Mouse (Mus musculus) liver, embryonic 13.5 days (tissue): Measurements from ENCODE around the gene Nagk. TPM values are rescaled to one million over a fixed set of nuclear protein-coding genes. Genes with fewer than 3 reads are reported as not detected.
"Not testable (repeated sequence)": the region's sequence is repeated elsewhere in the genome, so short reads cannot be mapped to it uniquely, and the experiment has no call there.

Experiments
- ATAC-seq: fragments of 200-750 bp; cut with Nextera tagmentation; 2 replicates; pipeline ENCODE4 v1.8.0; 2017; ENCODE audit warnings: low read depth, mild to moderate bottlenecking, moderate number of reproducible peaks, moderate library complexity
- DNase-seq: peaks from one replicate; pipeline ENCODE4 v3.0.0; 2022
- H3K27ac ChIP-seq: fragments of 300-500 bp; sonication (generic); 2 replicates; pipeline ENCODE4 v1.5.1; 2015; ENCODE audit warnings: moderate library complexity, mild to moderate bottlenecking, inconsistent platforms
- H3K27me3 ChIP-seq: fragments of 300-500 bp; sonication (generic); 2 replicates; pipeline ENCODE4 v1.6.1; 2015; ENCODE audit warnings: mild to moderate bottlenecking, inconsistent platforms
- H3K36me3 ChIP-seq: fragments of 300-500 bp; sonication (generic); 2 replicates; pipeline ENCODE4 v1.6.1; 2015; ENCODE audit warnings: mild to moderate bottlenecking, inconsistent platforms
- H3K4me1 ChIP-seq: fragments of 300-500 bp; sonication (generic); replicated peaks from 2 replicates; pipeline ENCODE4 v1.6.1; 2015; ENCODE audit warnings: inconsistent platforms
- H3K4me2 ChIP-seq: fragments of 300-500 bp; sonication (generic); 2 replicates; pipeline ENCODE4 v1.6.1; 2015; ENCODE audit warnings: inconsistent platforms, mild to moderate bottlenecking, moderate library complexity
- H3K4me3 ChIP-seq: fragments of 300-500 bp; sonication (generic); replicated peaks from 2 replicates; pipeline ENCODE4 v1.5.1; 2015; ENCODE audit warnings: mild to moderate bottlenecking, inconsistent platforms
- H3K9ac ChIP-seq: fragments of 300-500 bp; sonication (generic); 2 replicates; pipeline ENCODE4 v1.6.1; 2015; ENCODE audit warnings: mild to moderate bottlenecking, inconsistent platforms
- H3K9me3 ChIP-seq: fragments of 300-500 bp; sonication (generic); replicated peaks from 2 replicates; pipeline ENCODE4 v1.6.1; 2016; ENCODE audit warnings: inconsistent platforms
- WGBS: fragments of 180-500 bp; shearing (Covaris S2); methylation state at CpG from one replicate; pipeline ENCODE4 v1.1.7; 2015; ENCODE audit not compliant: insufficient replicate concordance; 5-methylcytosine and 5-hydroxymethylcytosine counted together
- polyA plus RNA-seq: library from polyadenylated mRNA; unstranded; fragments of >200 nt; fragmentation: Nextera tagmentation; extraction: Ambion mirVana; gene quantifications from 2 replicates; pipeline ENCODE4 v1.2.1, GENCODE M21; 2015

Gene Nagk
- polyA plus RNA-seq, 1 experiment from 2014 or later: 13.4 TPM

GRCm38 (mm10) chr6:83815801-83816200, 21.0 kb downstream of the Nagk start:
- Histone ChIP-seq H3K27me3 (no peaks in the 10 kb centered on the region), H3K36me3 (peaks cover 11% of the 10 kb centered on the region), H3K4me3 (no peak overlapping the region), H3K4me2 (no peak overlapping the region), H3K4me1 (no peaks in the 10 kb centered on the region), H3K9ac (no peak overlapping the region), H3K27ac (no peak overlapping the region), H3K9me3 (no peaks in the 10 kb centered on the region)
- DNase-seq: no peak
- 77% methylated on average over 3 of the region's 3 CpGs for WGBS
- ATAC-seq: no peak

GRCm38 (mm10) chr6:83818996-83819395, 24.2 kb downstream of the Nagk start:
- DNase-seq: no peak
- Histone ChIP-seq H3K4me1 (no peaks in the 10 kb centered on the region), H3K36me3 (peaks cover under 1% of the 10 kb centered on the region), H3K4me3 (no peak overlapping the region), H3K27me3 (no peaks in the 10 kb centered on the region), H3K9ac (no peak overlapping the region), H3K27ac (no peak overlapping the region), H3K4me2 (no peak overlapping the region), H3K9me3 (no peaks in the 10 kb centered on the region)
- 68% methylated on average over 1 of the region's 1 CpGs for WGBS
- ATAC-seq: no peak

- Histone ChIP-seq H3K9ac (no peak overlapping the region), H3K36me3 (no peaks in the 10 kb centered on the region), H3K27me3 (no peaks in the 10 kb centered on the region), H3K9me3 (no peaks in the 10 kb centered on the region), H3K4me3 (no peak overlapping the region), H3K4me2 (no peak overlapping the region), H3K4me1 (no peaks in the 10 kb centered on the region), H3K27ac (no peak overlapping the region)
- ATAC-seq (no peak), DNase-seq (no peak)
- 65% methylated on average over 2 of the region's 2 CpGs for WGBS
Measured at GRCm38 (mm10) chr6:83820727-83821515, 26.1 kb downstream of the Nagk start.

GRCm38 (mm10) chr6:83821856-83822255, 27.1 kb downstream of the Nagk start:
- WGBS: 77% methylated on average over 2 of the region's 2 CpGs

GRCm38 (mm10) chr6:83830941-83831605, 36.3 kb downstream of the Nagk start:
- Histone ChIP-seq H3K36me3 (no peaks in the 10 kb centered on the region), H3K9me3 (no peaks in the 10 kb centered on the region), H3K4me2 (peak overlapping the region; percentile 94), H3K9ac (peak overlapping the region; percentile 79), H3K4me3 (peak overlapping the region; percentile 69), H3K4me1 (peaks cover 20% of the 10 kb centered on the region), H3K27ac (peak overlapping the region; percentile 66), H3K27me3 (no peaks in the 10 kb centered on the region)
- DNase-seq (no peak), ATAC-seq (no peak)
- WGBS: 4% methylated on average over 35 of the region's 35 CpGs

More at GRCm38 (mm10) chr6:83821856-83822255, 27.1 kb downstream of the Nagk start:
- Histone ChIP-seq H3K36me3 (no peaks in the 10 kb centered on the region), H3K27me3 (no peaks in the 10 kb centered on the region), H3K9ac (no peak overlapping the region), H3K27ac (no peak overlapping the region), H3K4me1 (no peaks in the 10 kb centered on the region), H3K9me3 (no peaks in the 10 kb centered on the region), H3K4me3 (no peak overlapping the region), H3K4me2 (no peak overlapping the region)
- no peak for ATAC-seq
- no peak for DNase-seq

DNA sequence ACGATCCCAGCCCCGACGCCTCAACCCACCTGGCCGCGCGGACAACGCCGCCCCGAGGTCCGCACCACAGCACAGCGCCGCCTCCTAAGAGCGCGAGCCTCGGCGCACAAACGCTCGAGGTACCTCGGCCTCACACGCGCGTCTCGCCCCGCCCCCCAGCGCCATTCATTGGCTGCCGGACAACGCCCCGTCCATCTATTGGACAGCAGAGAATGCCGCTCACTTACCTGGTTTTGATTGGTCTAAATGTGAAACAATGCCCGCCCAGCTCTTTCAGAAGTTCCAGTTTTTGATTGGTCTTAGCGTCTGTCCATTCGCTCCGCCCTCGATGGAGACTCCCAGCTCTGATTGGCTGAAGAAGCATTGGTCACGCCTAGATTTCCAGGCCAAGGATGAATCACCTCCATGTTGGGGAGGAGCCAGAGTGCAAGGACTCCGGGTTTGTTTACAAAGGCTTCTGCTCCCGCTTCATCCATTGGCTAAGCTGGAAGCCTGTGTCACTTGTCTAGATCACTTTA, 36.9 kb downstream of the Nagk start, which contains the start of gene Paip2b:
Paip2b (minus strand) TSS at position 136 of the 518 bp plus-strand sequence.
- Histone ChIP-seq H3K9me3 (no peaks in the 10 kb centered on the region), H3K27ac (peak within 1 kb of the TSS; percentile 66), H3K4me2 (peak within 1 kb of the TSS; percentile 94), H3K27me3 (no peaks in the 10 kb centered on the region), H3K36me3 (no peaks in the 10 kb centered on the region), H3K9ac (peak within 1 kb of the TSS; percentile 79), H3K4me3 (peak within 1 kb of the TSS; percentile 69), H3K4me1 (peaks cover 20% of the 10 kb centered on the region)
- DNase-seq (peak; percentile 97), ATAC-seq (peak; percentile 97)
- WGBS: under 1% methylated on average over 37 of the region's 37 CpGs

DNA sequence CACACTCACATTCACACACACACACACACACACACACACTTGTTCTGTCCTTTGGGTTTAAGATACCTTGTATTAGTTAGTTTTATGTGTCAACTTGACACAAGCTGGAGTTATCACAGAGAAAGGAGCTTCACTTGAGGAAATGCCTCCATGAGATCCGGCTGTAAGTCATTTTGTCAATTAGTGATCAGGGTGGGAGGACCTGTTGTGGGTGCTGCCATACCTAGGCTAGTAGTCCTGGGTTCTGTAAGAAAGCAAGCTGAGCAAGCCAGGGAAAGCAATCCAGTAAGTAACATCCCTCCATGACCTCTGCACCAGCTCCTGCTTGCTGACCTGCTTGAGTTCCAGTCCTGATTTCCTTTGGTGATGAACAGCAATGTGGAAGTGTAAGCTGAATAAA, 37.6 kb downstream of the Nagk start:
- peak overlapping the region; percentile 94 for H3K4me2 ChIP-seq
- H3K36me3 ChIP-seq, H3K27me3 ChIP-seq, H3K9me3 ChIP-seq, DNase-seq, ATAC-seq: not testable (repeated sequence)
- H3K9ac ChIP-seq: peak overlapping the region; percentile 47
- H3K4me3 ChIP-seq: peak overlapping the region; percentile 39
- 70% methylated on average over 1 of the region's 1 CpGs for WGBS
- peak overlapping the region; percentile 55; the same call in 1 of the 2 replicates for H3K27ac ChIP-seq
- peaks cover 20% of the 10 kb centered on the region for H3K4me1 ChIP-seq

DNA sequence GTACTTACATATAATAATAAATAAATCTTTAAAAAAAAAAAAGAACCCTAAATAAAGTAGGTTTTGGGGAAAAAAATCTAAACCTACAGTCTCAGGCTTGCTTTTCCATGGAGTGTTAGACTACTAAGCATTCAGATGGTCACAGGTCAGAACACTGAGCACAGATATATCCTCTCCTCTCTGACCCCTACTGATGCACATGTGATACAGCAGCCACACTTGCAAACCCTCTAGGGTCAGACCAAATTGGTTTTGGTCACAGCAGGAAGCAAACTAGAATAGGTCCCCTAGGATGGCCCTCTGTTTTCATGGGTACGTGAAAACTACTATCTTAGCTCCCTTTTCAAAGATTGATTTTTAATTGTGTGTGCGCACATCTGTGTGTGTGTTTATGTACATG, 42.0 kb downstream of the Nagk start:
- ATAC-seq (no peak), DNase-seq (no peak)
- Histone ChIP-seq H3K27ac (no peak overlapping the region), H3K4me1 (peaks cover 5% of the 10 kb centered on the region; the same call in 1 of the 2 replicates), H3K4me2 (no peak overlapping the region), H3K27me3 (no peaks in the 10 kb centered on the region), H3K9me3 (no peaks in the 10 kb centered on the region), H3K4me3 (no peak overlapping the region), H3K9ac (no peak overlapping the region), H3K36me3 (no peaks in the 10 kb centered on the region)
- WGBS: 66% methylated on average over 2 of the region's 2 CpGs

- WGBS: 49% methylated on average over 2 of the region's 2 CpGs
- Histone ChIP-seq H3K4me2 (no peak overlapping the region), H3K9me3 (no peaks in the 10 kb centered on the region), H3K9ac (no peak overlapping the region), H3K36me3 (no peaks in the 10 kb centered on the region), H3K4me3 (no peak overlapping the region), H3K27ac (no peak overlapping the region), H3K27me3 (no peaks in the 10 kb centered on the region), H3K4me1 (no peaks in the 10 kb centered on the region)
- ATAC-seq (no peak), DNase-seq (no peak)
Measured at GRCm38 (mm10) chr6:83838046-83838445, 43.3 kb downstream of the Nagk start.

DNA sequence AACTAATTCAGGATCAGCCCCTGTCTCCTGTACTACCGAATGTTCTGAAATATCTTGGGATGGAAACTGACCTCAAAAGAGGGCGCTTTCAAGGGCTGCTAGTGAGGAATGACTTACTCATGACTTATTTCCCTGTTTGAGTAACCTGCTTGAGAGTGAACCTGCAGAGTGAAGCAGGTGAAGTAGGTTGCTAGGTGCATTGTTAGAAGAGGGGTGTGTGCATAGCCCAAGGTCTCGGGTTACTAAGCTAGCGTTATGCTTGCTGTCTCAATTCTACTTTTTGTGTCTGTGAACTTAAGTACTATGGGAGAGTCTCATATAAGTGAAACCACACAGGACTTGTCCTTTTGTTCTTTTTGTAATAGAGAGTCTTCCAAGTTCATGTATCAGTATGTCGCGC, 45.3 kb downstream of the Nagk start:
- DNase-seq (no peak), ATAC-seq (no peak)
- H3K4me1 ChIP-seq: no peaks in the 10 kb centered on the region
- H3K4me3 ChIP-seq: no peak overlapping the region
- no peaks in the 10 kb centered on the region for H3K27me3 ChIP-seq
- H3K9ac ChIP-seq: no peak overlapping the region
- no peak overlapping the region for H3K4me2 ChIP-seq
- WGBS: 72% methylated on average over 6 of the region's 6 CpGs
- H3K27ac ChIP-seq: no peak overlapping the region
- H3K36me3 ChIP-seq: no peaks in the 10 kb centered on the region
- H3K9me3 ChIP-seq: no peaks in the 10 kb centered on the region

DNA sequence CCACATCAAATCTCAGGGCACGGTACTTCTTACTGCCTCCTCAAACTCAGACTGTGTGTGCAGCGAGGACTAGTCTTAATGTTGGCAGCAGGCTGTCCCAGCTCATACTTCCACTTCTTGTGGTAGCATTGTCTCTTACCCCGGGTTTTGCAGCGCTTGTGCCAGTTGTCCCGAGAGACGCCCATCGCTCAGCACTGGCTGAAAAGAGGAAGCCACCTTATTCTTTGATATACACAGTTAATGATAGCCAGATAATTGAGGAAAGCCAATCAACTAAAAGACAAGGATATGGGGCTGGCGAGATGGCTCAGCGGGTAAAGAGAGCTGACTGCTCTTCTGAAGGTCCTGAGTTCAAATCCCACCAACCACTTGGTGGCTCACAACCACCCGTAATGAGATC, 50.1 kb downstream of the Nagk start:
- Histone ChIP-seq H3K9me3 (no peaks in the 10 kb centered on the region), H3K4me3 (no peak overlapping the region), H3K27me3 (no peaks in the 10 kb centered on the region), H3K36me3 (no peaks in the 10 kb centered on the region), H3K4me2 (no peak overlapping the region), H3K27ac (no peak overlapping the region), H3K4me1 (no peaks in the 10 kb centered on the region), H3K9ac (no peak overlapping the region)
- ATAC-seq (no peak), DNase-seq (no peak)
- 69% methylated on average over 10 of the region's 10 CpGs for WGBS
